Mouse (Mus musculus) megakaryocyte, adult 5-6 weeks (primary cell): Measurements from ENCODE around the gene Mthfd1l. TPM values are rescaled to one million over a fixed set of nuclear protein-coding genes. Genes with fewer than 3 reads are reported as not detected.

Source experiments
- ATAC-seq: 2 replicates; pipeline ENCODE4 v1.8.0; 2016; ENCODE audit warnings: mild to moderate bottlenecking, inconsistent platforms; ENCODE audit not compliant: poor library complexity, severe bottlenecking
- total RNA-seq, 2 experiments: library from RNA; stranded (forward) in 1 of 2; stranded (reverse) in 1 of 2; fragments of 153-499, 151-499 nt in 1 of 2; fragments of 221-1000, 200-1000 nt in 1 of 2; gene quantifications; 2 replicates each; pipeline versions ENCODE4 v1.2.3 to v1.2.4; 2015 to 2017

Gene Mthfd1l
- total RNA-seq, 2 experiments from 2014 or later: 20.9 to 76.5 TPM

DNA sequence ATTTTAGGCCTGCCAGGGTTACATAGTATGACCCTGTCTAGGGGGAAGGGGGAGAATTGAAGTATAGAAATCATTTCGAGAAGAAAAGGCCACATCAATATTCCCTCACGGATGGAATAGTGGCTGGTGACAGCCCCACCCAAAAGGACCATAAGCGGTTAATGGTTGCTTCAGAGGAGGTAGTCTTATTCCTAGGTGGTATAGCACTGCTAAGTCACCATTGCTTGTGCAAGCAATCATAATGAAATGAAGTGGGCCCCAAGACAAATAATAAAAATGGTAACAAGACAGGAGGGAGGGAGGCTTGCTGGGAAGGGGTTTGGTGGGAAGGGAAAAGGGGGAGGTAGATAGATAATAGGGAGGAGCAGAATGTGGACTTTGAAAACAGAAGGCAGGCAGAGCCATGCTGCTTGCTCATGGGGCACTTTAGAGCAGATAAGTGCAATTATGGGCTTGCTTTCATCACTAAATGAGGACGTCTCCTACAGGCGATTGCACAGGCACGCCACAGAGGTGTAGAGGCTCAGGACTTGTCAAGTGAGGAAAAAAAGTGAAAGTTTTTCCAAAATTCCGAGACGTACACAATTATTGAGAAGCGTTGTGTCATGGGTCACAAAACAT is 105.4 kb downstream of the Mthfd1l start:
- no peak for ATAC-seq

DNA sequence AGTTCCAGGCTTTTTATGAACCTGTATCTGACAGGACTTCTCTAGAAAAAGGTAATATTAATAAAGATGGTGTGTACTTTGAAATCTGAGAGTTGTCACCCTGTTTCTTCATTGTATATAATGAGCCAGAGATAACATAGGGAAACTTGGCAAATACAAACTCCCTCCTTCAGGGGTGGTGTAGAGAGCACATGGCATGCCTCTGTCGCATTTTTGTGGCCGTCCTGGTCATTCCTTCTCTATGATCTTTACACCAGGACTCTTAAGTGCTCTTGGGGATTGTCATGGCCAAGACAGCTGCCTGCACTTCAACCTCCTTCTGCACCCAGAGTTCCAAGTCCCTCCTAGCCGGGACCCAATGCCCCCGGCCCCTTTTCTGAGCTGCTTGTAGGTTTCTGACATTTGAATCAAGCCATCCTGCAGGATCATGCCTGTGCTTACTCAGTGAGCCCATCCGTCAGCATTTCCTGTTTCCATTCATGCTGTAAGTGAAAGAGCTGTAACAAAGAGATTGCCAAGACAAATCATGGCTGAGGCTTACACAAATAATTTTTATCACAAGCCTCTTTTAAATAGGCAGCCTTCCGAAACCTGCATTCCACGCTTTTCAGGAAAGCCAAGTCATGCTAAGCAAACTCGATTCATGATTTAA is 106.2 kb downstream of the Mthfd1l start:
- ATAC-seq: peak; percentile 50

DNA sequence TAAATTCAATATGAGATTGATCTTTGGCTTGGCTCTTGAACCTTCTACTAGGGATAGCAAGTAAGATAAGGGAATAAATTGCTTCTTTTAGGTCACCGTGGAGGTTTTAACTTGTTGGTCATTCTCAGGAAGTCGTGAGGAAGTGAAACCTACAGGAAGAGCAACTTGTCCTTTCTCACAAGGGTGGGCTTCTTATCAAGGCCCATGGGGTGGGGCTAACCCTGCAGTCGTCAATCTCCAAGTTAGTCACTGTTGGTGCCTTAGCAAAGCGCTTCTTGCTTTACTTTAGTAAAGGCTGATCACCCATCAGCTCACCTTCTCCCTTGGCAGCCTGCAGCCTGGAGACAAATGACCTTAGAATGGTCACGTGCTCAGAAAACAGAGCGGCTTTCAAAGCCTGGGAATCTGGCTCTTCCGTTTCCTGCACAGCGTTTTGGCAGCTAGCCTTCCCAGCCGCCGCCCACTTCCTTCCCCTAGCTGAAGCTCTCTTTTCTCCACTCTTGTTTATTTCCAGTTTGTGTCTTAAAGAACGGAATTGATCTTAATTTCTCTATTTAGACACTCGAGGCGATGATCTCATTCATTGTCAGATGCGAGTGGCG is 106.8 kb downstream of the Mthfd1l start:
- ATAC-seq: peak; percentile 71

DNA sequence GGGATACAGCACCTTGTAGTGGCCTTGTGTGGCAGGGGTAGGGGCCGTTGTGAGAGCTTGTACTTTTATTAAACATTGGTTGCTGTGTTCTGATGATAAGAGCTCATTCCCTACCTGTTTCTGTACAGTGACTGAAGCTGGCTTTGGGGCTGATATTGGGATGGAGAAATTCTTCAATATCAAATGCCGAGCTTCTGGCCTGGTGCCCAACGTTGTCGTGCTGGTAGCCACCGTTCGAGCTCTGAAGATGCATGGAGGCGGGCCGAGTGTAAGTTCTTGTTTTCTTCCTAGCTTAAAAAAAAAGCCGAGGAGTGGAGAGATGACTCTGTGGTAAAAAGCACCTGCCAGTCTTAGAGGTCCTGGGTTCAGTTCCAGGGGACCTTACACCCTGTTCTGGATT is 110.7 kb downstream of the Mthfd1l start:
- no peak for ATAC-seq

DNA sequence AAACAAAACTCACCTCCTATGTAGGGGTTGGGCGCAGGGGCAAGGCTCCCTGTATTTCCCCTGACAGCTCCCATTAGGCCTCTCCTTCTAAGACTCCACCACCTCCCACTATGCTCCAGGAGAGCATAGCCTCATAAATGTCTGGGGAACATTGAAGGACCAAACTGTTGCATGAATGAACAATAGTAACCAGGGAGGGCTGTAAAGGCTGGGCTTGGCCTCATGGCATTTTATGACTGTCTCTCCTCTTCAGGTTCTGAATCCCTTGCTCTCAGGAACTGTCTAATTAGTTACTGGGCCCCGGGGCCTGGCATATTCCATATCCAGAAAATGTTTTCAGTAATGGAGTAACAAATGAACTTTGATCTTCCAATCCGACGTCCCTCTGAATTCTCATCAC is 112.0 kb downstream of the Mthfd1l start:
- no peak for ATAC-seq

DNA sequence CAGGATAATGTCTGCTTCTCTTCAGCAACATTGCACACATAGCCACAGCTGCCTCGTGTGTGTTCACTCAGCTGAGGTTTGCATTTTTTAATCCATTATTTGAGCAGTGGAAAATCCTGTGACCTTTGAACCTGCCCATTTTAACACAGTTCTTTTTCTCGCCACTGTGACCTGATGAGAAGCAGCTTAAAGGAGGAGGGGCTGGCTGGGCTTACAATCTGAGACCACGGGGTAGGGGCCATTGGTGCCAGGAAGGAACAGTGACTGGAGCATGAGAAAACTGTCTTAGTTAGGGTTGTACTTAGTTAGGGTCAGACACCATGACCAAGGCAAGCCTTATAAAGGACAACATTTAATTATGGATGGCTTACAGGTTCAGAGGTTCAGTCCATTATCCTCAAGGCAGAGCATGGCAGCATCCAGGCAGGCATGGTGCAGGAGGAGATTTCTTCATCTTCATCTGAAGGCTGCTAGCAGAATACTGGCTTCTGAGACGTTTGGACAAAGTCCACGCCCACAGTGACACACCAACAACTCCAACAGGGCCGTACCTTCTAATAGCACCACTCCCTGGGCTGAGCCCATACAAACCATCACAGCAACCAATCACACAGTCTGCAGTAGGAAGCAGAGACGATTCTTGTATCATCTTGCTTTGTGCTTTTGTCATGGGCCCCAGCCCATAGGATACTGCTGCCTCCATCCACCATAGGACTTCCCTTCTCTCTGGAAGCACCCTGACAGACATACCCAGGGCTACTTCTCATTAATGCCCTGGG is 112.6 kb downstream of the Mthfd1l start:
- no peak for ATAC-seq

DNA sequence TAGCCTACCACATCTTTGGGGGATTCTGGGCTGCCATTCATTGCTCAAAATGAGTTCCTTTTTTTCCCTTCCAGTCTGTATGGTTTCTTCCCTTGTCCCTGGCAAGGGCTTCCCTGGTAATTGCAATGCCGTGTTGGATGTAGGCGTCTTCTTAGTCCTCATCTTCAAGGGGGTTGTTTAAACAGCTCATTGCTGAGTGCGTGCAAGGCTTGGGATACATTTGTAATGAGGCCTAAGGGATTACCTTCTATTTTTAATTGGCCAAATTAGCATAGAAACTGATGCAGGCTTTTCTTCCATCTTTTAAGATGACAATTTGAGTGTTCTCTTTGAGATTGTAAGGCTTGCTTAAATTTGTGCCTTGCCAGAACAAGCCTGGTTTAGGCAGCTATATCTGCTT is 114.6 kb downstream of the Mthfd1l start:
- ATAC-seq: no peak

DNA sequence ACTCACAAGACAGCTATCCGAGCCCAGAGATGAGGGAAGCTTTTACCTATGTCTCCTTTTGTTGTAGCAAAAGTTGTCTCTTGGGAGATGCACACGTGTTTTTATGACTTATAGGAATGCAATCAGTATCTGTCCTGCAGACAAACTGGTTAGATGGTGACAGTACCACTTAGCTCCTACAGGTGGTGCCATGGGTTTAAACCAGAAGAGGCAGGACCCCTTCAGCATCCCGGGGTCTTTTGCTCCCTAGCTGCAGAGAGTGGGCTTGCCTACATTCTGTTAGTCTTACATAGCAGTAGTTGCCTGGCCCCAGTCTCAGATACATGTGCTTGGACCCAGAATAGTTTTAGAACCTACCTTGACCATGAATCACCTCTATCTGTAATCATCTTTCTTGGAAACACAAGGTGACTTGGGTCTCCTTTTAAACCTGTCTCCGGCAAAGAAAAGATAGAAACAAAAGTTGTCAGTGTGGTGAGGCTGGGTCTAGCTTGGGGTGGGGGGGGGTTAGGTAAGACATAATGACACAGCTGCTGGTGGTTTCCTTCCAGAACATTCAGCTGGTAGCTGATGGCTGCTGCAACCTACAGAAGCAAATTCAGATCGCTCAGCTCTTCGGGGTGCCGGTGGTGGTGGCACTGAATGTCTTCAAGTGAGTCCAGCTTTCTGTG is 116.0 kb downstream of the Mthfd1l start:
- no peak for ATAC-seq

DNA sequence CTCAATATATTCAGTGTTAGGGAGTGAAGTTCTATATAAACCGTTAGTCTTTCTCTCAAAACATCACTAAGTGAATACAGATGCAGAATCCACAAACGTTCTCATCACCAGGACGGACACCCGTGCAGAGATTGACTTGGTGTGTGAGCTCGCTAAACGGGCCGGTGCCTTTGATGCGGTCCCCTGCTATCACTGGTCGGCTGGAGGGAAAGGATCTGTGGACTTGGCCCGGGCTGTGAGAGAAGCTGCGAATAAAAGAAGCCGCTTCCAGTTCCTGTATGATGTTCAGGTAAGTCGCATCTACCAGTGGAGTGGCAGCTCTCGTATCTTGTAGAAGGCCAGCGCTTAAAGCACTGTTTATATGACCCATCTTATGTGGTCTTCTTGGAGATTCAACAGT is 117.0 kb downstream of the Mthfd1l start:
- ATAC-seq: no peak

DNA sequence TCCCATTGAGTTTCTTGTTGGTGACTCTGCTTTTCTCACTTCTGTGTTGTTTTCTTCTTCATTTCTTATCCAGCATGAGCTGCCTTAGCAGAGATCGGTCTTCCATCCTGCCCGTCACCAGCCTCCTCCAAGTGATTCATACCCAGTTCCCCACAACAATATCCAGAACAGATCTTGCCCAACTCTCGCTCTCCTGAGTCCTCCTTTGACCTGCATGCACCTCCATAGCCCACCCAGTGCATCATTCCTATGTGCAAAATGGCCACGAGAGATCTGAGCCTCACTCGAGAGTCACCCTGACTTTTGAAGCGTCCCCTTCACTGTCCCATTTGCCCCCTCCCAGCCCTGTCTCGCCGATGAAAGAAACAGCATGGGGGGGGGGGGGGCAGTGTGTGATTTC is 120.1 kb downstream of the Mthfd1l start:
- ATAC-seq: no peak

DNA sequence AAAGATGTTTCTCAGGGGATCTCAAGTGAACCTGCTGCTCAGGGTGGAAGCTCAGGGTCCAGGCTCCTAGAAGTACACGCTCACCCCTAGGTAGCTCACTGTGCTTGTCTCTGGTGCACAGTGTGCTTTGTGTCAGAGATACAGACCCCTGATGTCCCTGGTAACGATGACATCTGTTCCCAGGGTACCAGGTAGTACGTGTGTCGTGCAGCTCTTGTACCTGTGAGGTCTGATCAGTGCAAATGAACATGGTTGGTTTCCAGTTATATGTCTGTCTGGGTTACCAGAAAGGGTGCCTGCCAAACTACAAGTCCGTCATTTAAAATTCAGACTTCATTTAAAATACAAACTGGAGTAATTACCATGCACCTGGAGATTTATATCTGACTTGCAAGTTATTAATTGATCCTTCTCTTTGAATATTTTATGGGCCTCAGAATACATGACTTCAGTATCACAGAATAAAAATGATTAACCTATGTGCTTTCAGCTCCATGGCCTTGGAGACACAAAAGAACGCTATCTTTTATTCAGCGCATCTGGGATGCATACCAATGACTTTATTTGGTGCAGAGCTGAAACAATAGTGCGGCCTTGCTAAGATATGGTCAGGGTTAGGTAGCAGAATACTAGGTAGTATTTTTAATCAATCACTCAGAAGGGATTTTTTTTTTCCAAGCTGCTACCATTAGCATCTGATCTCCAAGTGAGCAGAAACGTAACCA is 121.3 kb downstream of the Mthfd1l start:
- no peak for ATAC-seq

DNA sequence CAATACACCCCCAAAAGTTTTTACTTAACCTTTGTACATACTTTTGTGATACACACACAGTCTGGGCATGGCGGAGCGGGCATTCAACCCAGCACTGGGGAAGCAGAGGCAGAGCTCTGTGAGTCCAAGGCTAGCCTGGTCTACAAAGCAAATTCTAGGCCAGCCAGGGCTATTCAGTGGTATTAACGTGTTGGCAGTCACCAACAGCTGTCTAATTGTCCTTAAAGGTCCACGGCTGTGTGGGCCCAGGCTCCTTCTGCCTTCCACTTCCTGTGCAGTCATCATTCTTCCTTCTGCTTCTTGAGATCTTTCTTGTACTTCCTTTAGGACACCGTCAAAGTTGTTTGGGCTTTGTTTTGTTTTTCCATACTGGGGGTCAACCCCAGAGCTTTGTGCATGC is 123.2 kb downstream of the Mthfd1l start:
- no peak for ATAC-seq

DNA sequence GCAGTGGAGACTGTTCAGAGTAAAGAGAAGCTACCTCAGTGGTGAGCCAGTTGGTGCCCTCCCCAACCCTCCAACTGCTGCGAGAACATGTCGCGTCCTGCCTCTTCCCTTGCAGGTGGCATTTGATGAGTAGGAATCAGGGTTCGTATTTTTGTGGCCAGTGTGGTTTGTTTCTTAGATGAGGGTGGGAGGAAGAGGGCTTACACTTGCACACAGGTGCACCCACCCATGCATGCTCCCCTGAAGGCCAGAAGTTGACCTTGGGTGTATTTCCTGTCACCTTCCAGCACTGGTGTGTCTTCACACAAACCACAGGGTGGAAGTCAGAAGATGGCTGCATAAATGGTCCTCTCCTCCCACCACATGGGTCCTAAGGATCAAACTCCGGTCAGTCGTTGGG is 127.1 kb downstream of the Mthfd1l start:
- 0 out of 2 replicates have a peak, but pooled peaks have one; percentile 38 for ATAC-seq

DNA sequence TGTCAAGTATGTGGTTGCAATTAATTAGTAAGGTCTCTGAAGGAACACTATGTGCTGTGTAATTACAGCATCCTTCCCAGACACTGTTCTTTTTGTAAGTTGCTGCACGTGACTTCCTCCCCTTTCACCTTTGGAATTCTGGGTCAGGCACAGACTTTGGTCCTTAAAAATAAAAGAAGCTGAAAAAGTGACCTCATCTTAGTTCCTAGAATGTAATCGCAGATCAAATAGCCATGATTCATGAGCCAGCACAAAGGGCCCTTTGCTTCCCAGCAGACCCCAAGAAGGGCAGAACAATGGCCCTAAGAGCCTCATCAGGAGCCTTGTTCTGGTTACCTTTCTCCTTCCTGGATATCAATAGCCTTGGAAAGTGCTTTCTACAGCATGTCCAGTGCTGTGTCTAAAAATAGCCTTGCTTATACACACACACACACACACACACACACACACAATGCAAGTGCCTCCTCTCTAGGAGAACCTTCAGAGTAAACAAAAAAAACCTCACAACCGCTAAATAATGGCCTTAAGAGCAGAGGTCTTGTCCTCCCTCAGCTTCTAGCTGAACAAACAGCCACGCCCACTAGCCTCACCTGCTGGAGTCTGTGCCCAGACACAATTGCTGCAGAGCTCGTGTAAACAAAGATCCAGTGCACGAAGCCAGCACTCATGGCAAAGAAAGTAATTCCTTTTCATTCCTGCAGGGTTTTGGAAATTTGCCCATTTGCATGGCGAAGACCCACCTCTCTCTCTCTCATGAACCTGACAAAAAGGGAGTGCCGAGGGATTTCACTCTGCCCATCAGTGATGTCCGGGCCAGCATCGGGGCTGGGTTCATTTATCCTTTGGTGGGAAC is 133.0 kb downstream of the Mthfd1l start:
- no peak for ATAC-seq

DNA sequence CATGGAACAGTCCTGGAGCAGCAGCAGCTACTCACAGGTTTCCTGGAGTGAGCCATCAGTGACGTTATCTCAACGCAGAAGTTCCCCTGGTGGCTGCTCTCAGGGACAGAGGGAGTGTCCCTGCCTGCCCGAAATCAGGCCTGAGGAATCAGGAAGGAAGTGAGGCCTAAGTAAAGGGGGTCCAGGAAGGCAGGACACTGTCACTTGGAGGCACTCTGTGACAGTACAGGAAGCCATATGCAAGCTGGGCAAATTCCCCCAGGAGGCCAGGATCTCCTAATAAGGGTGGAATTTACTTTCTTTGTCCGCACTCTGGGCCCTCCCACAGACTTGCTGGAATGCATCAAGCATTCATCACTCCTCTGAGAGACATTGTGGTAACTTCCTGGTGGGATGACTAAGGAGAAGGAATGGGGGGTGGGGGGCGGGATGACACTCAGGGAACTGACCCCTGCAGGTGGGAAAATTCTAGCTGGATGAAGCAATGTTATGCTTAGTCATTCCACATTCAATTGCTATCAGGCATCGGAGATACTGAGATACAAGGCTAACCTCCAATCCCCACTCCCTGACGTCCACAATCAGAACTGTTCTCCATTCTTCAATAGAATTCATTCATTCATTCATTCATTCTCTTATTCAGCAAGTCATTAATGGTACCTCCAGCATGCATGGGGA is 134.9 kb downstream of the Mthfd1l start:
- ATAC-seq: peak; percentile 56

DNA sequence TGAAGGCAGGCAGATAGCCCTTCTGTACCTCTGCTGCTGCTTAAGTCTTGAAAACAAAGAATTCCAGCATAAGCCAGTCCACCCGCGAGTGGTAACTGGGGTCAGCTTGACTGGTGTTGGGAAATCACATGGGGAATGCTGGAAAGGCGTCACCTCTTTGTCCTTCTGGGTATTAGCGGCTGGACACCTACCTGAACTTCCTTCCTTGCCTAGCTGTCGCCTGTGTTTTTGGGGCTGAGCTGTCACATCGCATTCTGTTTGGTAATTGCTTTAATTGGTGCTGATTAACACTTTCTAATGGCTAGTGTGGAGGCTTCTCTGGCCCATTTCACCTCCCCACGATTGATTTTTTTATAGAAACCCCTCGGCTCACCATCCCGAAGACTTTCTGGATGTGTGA is 135.5 kb downstream of the Mthfd1l start:
- no peak for ATAC-seq

DNA sequence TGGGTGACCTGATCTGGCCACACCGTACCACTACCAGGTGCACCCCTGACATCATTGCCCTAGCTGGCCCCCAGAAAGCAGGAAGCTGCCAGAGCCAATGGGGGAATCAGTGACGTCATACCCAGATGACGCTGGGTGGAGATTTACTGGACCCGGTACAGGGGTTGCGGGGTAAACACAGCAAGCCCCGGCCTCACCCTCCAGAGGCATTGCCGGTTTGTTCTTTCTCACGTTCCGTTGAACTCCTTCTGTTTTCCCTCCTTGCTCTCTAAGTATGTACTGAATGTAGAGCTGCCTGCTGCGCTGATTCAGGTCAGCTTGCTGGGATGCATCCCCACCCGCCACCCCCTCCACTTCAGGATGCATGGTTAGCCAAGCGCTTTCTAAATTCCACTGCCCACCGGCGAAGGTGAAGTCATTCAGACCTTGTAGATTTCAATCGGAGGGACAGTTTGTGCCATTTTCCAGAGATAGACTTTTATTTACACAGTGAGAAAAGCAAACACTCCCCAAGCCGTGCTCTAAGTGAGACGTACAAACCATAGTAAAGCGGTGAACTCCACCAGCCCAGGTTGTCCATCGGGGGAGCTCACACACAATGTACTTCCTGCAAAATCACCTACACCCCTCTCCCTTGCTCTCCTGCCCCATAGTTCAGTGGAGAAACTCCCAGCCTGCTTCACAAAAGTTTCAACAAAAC is 138.3 kb downstream of the Mthfd1l start:
- ATAC-seq: no peak

DNA sequence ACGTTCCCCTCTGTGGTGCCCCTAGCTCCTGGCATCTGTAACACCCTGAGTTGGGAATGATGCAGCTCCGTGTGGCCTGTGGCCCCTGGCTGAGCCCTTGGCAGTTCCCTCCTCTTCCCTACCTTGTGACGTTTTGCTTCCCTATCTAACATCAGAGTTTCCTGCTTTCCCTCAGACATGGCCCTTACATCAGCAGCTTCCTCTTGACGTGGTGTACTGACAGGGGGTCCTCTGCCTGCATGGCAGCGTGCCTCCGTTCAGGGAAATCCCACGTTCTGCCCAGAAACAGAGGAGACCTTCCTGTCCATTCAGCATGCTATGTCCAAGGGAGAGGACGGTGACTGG is 138.8 kb downstream of the Mthfd1l start:
- ATAC-seq: no peak
